Mouse (Mus musculus) spleen, adult 2 months (tissue): ENCODE data around the gene Sidt1.

Experiments used
- CTCF ChIP-seq: fragments of 200-500 bp; IDR thresholded peaks from 2 replicates; pipeline ENCODE4 v1.5.1; 2011; ENCODE audit warnings: mild to moderate bottlenecking, inconsistent platforms; ENCODE audit not compliant: insufficient read depth, insufficient read length, insufficient replicate concordance; ENCODE audit errors: extremely low read depth
- POLR2A ChIP-seq: fragments of 200-500 bp; IDR thresholded peaks from 2 replicates; pipeline ENCODE4 v1.6.1; 2011; ENCODE audit warnings: low read depth, low read length, inconsistent platforms

DNA sequence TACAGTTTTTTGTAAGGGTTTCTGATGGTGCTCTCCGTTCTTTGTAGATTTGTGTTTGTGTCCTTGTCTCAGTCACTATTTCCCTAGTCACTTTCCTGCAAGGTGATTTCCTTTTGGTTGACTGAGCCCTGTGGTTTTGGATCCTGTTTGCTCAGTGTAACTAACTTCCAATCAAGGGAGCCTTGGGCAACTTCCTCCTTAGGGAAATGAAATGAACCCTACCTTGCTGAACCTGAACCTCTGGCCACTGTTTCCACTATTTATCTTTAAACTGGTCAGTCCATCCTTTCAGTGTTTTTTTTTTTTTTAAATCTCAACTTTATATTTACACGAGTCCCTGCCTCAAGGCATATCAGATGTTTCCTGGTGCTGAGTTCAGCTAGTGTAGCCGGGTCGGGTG, 4.4 kb downstream of the Sidt1 start:
- TF ChIP-seq CTCF (no peak), POLR2A (no peak)
